Mouse (Mus musculus) liver, adult (tissue): ENCODE data around the gene Chia1.

Source experiments
- GATA4 ChIP-seq: IDR thresholded peaks from 2 replicates; pipeline ENCODE4 v1.6.1; 2014; ENCODE audit warnings: mild to moderate bottlenecking, low read length; ENCODE audit not compliant: insufficient replicate concordance

Gene Chia1

DNA sequence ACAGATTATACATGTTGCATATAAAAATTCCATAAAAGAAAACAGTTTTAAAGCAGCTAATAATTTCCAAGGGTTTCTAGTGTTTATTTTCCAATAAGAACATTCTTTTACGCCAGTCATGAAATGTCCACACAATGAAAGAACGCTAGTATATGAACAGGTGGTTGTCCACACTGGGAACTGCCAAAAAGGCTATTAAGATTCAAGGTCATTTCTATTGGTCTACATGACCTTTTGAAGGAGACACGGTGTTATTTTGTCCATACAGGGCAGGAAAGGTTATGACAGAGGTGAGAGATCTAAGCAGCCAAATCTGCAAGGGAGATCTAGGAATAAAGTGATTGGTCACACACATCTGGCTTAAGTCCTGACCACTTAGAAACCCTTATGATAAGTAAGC, at the start of gene Chia1:
Chia1 (plus strand) TSS at position 301 of the 400 bp plus-strand sequence.
- TF ChIP-seq GATA4 = no peak

DNA sequence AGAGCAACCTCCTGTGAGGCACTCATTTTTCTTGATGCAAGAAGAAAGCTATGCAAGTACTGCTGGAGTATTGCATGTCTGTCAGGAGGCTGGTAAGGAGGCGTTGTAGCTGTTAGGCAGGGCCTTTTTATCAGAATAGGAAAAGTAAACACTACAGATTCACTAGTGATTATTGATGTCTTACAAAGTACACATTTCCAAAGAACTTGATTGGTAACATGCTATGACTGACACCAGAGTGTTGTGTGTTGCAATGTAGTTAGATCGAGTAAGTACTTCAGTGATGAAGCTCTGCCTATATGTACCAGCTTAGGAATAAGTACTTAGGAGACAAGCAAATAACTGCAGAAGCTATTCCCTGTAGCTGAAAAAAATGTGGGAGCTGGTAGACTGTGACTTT, 42.0 kb upstream of the Chia1 start:
- TF ChIP-seq GATA4 = no peak

DNA sequence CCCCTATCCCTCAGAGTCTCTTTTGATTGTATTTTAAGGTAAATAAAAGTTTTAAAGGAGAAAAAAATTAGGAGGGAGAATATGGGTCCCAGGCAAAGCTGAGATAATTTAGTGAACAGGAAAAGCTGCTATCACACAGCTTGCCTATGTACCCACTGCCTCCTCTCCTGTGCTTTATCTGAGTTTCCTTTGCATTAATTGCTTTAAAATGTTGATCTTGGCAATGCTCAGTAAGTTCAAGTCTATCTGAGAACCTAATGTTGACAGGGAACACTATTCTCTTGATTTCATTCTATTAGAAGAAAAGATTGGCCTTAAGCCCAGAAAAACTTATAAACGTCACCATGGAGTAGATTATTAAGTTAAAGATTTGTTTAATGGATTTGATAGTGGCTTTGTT, 38.2 kb upstream of the Chia1 start:
- no peak for TF ChIP-seq GATA4

DNA sequence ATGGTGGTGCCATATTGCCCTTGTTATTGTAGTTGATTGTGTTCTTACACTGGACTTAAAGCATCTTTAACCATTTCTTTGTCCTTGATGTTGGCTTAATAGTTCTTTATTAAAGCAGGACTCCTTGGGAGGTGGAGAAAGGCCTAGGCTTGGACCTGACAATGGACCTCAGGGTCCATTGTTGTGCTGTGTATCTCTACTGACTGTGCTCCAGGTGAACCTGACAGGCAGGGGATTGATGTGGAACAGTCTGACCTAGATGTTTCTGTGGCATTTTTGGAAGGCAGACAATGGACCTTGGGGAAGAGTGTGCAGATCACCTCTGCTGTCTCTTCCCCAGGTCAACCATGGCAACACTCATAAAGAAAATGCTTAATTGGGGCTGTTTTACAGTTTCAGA, 14.0 kb downstream of the Chia1 start:
- TF ChIP-seq GATA4 = no peak

DNA sequence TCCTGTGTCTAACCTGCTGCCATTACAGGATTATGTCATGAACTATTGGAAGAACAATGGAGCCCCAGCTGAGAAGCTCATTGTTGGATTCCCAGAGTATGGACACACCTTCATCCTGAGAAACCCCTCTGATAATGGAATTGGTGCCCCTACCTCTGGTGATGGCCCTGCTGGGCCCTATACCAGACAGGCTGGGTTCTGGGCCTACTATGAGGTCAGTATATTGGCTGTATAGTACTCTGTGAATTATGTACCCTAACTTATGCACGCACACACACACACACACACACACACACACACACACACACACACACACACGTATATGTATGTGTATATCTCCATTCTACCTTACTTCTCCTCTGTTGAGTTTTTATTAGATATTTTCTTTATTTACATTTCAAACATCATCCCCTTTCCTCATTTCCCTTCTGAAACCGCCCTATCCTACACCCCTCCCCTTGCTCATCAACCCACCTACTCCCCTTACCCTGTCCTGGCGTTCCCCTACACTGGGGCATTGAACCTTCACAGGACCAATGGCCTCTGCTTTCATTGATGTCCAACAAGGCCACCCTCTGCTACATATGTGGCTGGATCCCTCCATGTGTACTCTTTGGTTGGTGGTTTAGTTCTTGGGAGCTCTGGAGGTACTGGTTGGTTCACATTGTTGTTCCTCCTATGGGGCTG, 15.9 kb downstream of the Chia1 start:
- no peak for TF ChIP-seq GATA4

DNA sequence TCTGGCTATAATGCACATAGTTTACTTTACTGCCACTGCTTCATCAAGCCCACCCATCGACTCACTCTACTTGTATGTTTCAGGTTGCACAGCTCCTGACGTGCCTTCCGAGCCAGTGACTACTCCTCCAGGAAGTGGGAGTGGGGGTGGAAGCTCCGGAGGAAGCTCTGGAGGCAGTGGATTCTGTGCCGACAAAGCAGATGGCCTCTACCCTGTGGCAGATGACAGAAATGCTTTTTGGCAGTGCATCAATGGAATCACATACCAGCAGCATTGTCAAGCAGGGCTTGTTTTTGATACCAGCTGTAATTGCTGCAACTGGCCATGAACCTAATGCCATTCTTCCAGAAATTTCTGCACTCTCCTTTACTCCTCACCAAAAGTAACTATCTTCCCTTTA, 18.7 kb downstream of the Chia1 start:
- TF ChIP-seq GATA4 = no peak

DNA sequence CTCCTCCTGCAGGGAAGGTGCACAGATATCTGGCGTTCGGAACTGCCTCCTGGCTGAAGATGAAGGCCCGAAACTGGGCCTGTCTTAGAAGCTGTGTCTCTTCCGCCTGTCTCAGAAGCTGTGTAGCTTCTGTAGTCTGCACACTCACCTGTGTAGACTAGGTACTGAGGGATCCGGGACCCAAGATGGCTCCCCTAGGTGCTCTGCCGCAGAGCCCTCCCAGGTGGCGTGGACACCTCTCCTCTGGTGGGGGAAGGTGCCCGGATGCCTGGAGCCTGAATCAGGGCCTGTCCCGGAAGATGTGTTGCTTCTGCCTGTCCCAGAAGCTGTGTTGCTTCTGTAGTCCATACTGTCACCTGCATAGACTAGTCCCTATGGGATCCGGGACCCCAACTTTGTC, 31.1 kb downstream of the Chia1 start:
- TF ChIP-seq GATA4 = no peak

DNA sequence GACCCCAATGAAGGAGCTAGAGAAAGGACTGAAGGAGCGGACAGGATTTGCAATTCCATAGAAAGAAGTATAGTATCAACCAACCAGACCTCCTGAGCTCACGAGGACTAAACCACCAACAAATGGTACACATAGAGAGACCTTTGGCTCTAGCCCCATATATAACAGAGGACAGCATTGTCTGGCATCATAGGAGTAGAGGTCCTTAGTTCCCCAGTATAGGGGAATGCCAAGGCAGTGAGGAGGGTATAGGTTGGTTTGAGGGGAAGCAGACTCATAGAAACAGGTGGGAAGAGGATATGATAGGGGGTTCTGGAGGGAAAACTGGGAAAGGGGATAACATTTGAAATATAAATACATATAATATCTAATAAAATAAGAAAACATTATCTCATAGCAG, 41.4 kb downstream of the Chia1 start:
- TF ChIP-seq GATA4 = no peak

DNA sequence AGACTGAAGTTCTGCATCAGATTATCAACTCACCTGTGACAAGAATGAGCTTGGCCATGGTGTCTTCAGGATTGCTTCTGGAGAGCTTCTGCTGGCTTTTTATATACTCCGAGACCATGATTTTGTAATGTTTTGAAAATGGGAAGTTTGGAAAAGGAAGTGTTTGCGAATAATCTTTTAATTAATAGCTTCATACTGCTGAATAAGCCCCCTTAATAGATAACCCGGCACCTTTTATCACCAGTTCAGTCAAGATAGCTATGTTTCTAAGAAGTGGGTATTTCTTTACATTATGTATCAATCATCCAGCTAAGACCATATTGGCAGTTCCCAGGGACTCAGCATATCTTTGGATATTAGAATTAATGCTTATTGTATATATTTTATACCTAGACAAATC, 54.4 kb downstream of the Chia1 start, which contains the start of gene Chil3:
Chil3 (minus strand) TSS at position 101 of the 400 bp plus-strand sequence.
- no peak for TF ChIP-seq GATA4

DNA sequence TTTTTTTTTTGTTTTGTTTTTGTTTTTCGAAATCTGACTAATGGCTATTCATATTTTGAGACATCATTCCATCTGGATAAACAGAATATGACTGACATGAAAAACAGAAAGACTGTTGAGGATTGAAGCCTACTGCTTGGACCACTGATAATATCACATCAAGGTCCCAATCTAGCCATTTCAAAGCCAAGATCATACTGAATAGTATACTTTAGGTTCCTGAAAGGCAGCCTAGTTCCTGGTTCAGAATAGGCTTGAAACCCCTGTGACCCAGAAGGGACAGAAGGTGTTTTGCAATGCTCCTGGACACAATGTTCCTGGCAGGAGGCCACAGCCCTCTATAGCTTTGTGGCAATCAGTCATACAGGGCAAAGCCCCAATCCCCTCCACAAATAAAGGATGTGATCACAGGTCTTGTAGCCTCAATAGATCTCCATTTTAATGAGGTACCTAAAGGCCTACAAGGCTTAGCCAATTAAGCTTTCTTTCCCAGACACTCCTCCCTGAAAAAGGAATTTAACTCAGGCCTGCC, 57.6 kb downstream of the Chia1 start:
- TF ChIP-seq GATA4 = no peak

DNA sequence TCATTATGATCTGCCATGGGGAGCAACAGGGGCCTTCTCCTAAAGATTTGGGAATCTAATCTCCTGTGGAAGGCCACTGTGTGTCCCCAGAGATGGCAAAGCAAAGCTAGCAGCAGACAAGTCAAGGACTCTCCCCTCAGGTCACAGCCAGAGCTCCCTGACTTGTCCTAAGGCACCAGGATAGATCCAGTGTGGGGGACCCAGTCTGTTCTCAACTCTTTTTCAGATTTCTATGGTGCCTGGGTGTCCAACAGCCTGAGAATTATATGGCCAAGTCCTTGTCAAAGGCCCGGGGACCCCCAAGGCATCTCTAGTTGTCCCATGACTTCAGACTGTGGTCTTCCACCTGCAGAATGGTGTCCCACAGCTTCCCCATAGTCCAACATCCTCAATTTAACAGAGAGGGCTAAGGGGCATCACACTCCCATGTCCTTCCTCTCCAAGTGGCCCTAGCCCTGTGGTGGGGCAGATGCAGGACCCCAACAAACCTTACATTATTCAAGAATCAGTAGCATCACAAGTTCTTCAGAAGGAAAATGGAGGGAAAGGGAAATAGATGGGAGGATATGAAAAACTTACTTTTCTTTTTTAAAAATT, 58.2 kb downstream of the Chia1 start:
- TF ChIP-seq GATA4 = no peak

DNA sequence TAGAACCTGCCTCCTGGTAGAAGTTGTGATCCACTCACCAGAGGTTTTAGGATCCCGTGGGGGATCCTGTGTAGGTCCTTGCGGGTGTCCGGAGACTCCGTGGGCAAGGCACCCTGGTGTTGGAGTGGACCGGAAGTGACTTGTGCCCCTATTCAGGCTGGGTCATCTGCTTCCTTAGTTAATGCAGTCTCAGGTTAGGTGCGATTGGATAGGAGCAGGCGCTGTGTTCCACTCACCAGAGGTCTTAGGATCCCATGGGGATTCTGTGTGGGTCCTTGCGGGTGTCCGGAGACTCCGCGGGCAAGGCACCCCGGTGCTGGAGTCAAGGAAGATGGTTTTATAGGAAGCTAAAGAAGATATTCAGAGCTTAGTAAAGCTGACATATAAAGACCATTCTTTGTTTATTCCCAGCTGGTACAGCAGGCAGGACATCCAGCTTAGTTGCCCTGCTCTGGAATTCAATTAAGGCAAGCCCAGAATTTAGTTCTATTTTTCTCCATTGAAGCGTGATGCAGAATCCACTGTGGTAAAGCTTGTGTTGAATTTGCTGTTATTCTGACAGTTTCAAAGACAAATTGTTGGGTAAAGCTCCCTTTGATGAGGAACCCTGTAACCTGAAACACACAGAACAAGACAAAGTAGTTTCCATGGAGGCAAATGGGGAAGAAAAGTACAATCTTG, 64.6 kb downstream of the Chia1 start:
- no peak for TF ChIP-seq GATA4
